7 mouse cellular contexts compared by ENCODE assay signal in genomic region chr6:52012409-52013244, GRCm38 (mm10). TPM values are rescaled to one million over a fixed set of nuclear protein-coding genes. Genes with fewer than 3 reads are reported as not detected.
DNase-seq lines count a peak whose midpoint lies in the region; ATAC-seq and TF ChIP-seq lines count a peak whose summit lies in the region.

Gene Skap2, minus strand, starts transcription at chr6:52012549.

- no peaks in the 10 kb centered on the region for H3K9me3 ChIP-seq in embryonic facial prominence, embryonic 12.5 days
- H3K9me3 ChIP-seq in limb, embryonic 12.5 days: no peaks in the 10 kb centered on the region
- no peaks in the 10 kb centered on the region for H3K9me3 ChIP-seq in midbrain, embryonic 15.5 days

- peak; percentile 54 for TF ChIP-seq POLR2A in kidney, adult 2 months (IDR thresholded peaks at IDR 0.05; ENCODE audit: low read depth, low read length)
- TF ChIP-seq POLR2A in spleen, adult 2 months (IDR thresholded peaks at IDR 0.05; ENCODE audit: low read depth, low read length): peak; percentile 53; the same call in 1 of the 2 replicates

- no peak for TF ChIP-seq CTCF in kidney, adult 2 months (conservative IDR thresholded peaks at IDR 0.05; ENCODE audit: insufficient read depth, insufficient read length, low read depth, low read length)
- no peak for TF ChIP-seq CTCF in spleen, adult 2 months (IDR thresholded peaks at IDR 0.05; ENCODE audit: extremely low read depth, insufficient read depth, insufficient read length, insufficient replicate concordance)

- peak; percentile 92 for ATAC-seq in embryonic facial prominence, embryonic 12.5 days (ENCODE audit: insufficient number of reproducible peaks, insufficient read depth, low FRiP score, low TSS enrichment)
- peak; percentile 97 for ATAC-seq in limb, embryonic 12.5 days (ENCODE audit: insufficient number of reproducible peaks, insufficient read depth, low FRiP score, low TSS enrichment, low read depth)
- peak; percentile 97 for ATAC-seq in midbrain, embryonic 15.5 days (replicated peaks)

- H3K4me2 ChIP-seq in embryonic facial prominence, embryonic 12.5 days (replicated peaks): peak within 1 kb of the TSS; percentile 84
- peak within 1 kb of the TSS; percentile 83 for H3K4me2 ChIP-seq in limb, embryonic 12.5 days
- peak within 1 kb of the TSS; percentile 79 for H3K4me2 ChIP-seq in midbrain, embryonic 15.5 days

- H3K4me1 ChIP-seq in embryonic facial prominence, embryonic 12.5 days: no peaks in the 10 kb centered on the region
- no peaks in the 10 kb centered on the region for H3K4me1 ChIP-seq in kidney, adult 2 months (ENCODE audit: control insufficient read depth, insufficient read depth, low read length)
- H3K4me1 ChIP-seq in limb, embryonic 12.5 days (replicated peaks): peaks cover 12% of the 10 kb centered on the region
- H3K4me1 ChIP-seq in midbrain, embryonic 15.5 days: peaks cover 14% of the 10 kb centered on the region; the same call in 1 of the 2 replicates
- H3K4me1 ChIP-seq in spleen, adult 2 months (ENCODE audit: control insufficient read depth, insufficient read depth, insufficient read length): no peaks in the 10 kb centered on the region

- no peaks in the 10 kb centered on the region for H3K36me3 ChIP-seq in embryonic facial prominence, embryonic 12.5 days
- H3K36me3 ChIP-seq in kidney, adult 2 months (ENCODE audit: control insufficient read depth, insufficient read depth, low read length): no peaks in the 10 kb centered on the region
- H3K36me3 ChIP-seq in limb, embryonic 12.5 days: no peaks in the 10 kb centered on the region
- H3K36me3 ChIP-seq in midbrain, embryonic 15.5 days (replicated peaks): no peaks in the 10 kb centered on the region
- H3K36me3 ChIP-seq in spleen, adult 2 months (ENCODE audit: control insufficient read depth, insufficient read depth, low read length): no peaks in the 10 kb centered on the region

- DNase-seq in adrenal gland, postnatal 25 days: peak; percentile 98
- peak; percentile 99 to 100 for DNase-seq in heart, adult 18-20 months
- DNase-seq in kidney, adult 2 months: peak; percentile 100
- peak; percentile 96 to 99 for DNase-seq in spleen, adult 2 months (ENCODE audit: low read depth in 1 of 2, low spot score in 2 of 2)

- H3K27ac ChIP-seq in embryonic facial prominence, embryonic 12.5 days: no peak within 1 kb of the TSS
- H3K27ac ChIP-seq in kidney, adult 2 months (ENCODE audit: insufficient read depth, low read depth, low read length): peak within 1 kb of the TSS; percentile 79
- 0 out of 2 replicates have a peak within 1 kb of the TSS, but pooled peaks have one; percentile 41 for H3K27ac ChIP-seq in limb, embryonic 12.5 days
- no peak within 1 kb of the TSS for H3K27ac ChIP-seq in midbrain, embryonic 15.5 days
- H3K27ac ChIP-seq in spleen, adult 2 months (ENCODE audit: insufficient read depth, low read length): peak within 1 kb of the TSS; percentile 71

- peaks cover 38% of the 10 kb centered on the region for H3K27me3 ChIP-seq in embryonic facial prominence, embryonic 12.5 days
- H3K27me3 ChIP-seq in kidney, adult 2 months (replicated peaks; ENCODE audit: control insufficient read depth, insufficient read depth, low read length): no peaks in the 10 kb centered on the region
- peaks cover 23% of the 10 kb centered on the region for H3K27me3 ChIP-seq in limb, embryonic 12.5 days
- peaks cover 44% of the 10 kb centered on the region for H3K27me3 ChIP-seq in midbrain, embryonic 15.5 days (replicated peaks)
- no peaks in the 10 kb centered on the region; the same call in 1 of the 2 replicates for H3K27me3 ChIP-seq in spleen, adult 2 months (ENCODE audit: control insufficient read depth, insufficient read depth, low read length)

- H3K4me3 ChIP-seq in embryonic facial prominence, embryonic 12.5 days: peak within 1 kb of the TSS; percentile 56
- peak within 1 kb of the TSS; percentile 75 for H3K4me3 ChIP-seq in kidney, adult 2 months (ENCODE audit: insufficient read depth, low read depth, low read length)
- peak within 1 kb of the TSS; percentile 63 for H3K4me3 ChIP-seq in limb, embryonic 12.5 days (replicated peaks)
- peak within 1 kb of the TSS; percentile 61 for H3K4me3 ChIP-seq in midbrain, embryonic 15.5 days
- H3K4me3 ChIP-seq in spleen, adult 2 months (ENCODE audit: extremely low read depth, insufficient read depth, insufficient read length): peak within 1 kb of the TSS; percentile 92

- under 1% methylated on average over 50 of the region's 51 CpGs for WGBS in embryonic facial prominence, embryonic 12.5 days
- under 1% methylated on average over 51 of the region's 51 CpGs for WGBS in kidney, adult 2 months
- WGBS in limb, embryonic 12.5 days: under 1% methylated on average over 51 of the region's 51 CpGs
- under 1% methylated on average over 51 of the region's 51 CpGs for WGBS in midbrain, embryonic 15.5 days
- 1% methylated on average over 51 of the region's 51 CpGs for WGBS in spleen, adult 2 months

- H3K9ac ChIP-seq in embryonic facial prominence, embryonic 12.5 days: peak within 1 kb of the TSS; percentile 35
- peak within 1 kb of the TSS; percentile 44; the same call in 1 of the 2 replicates for H3K9ac ChIP-seq in limb, embryonic 12.5 days (replicated peaks)
- peak within 1 kb of the TSS; percentile 51 for H3K9ac ChIP-seq in midbrain, embryonic 15.5 days

RNA-seq across cellular contexts. Expression of gene Skap2, which starts in this region (rescaled TPM):
- total RNA-seq in adrenal gland, postnatal 25 days (2021): 40.9 and 48.2 TPM in 2 replicates
- 7.9 and 9.2 TPM in 2 replicates for polyA plus RNA-seq in embryonic facial prominence, embryonic 12.5 days (2016; fragmentation: Nextera tagmentation; extraction: Ambion mirVana)
- total RNA-seq in heart, adult 18-20 months (2021): 10 to 100 TPM in 1 of 2 experiments, 1 to 10 TPM in 1; 8.5 to 12.6 TPM
- 12.4 and 22.2 TPM in 2 replicates for polyA plus RNA-seq in kidney, adult 2 months (2012; rRNA removed)
- 14.4 and 14.6 TPM in 2 replicates for polyA plus RNA-seq in limb, embryonic 12.5 days (2016; fragmentation: Nextera tagmentation; extraction: Ambion mirVana)
- 4.8 and 5.4 TPM in 2 replicates for polyA plus RNA-seq in midbrain, embryonic 15.5 days (2015; fragmentation: Nextera tagmentation; extraction: Ambion mirVana)
- 6.0 and 9.1 TPM in 2 replicates for polyA plus RNA-seq in spleen, adult 2 months (2012; rRNA removed)

Comparison
In these comparisons a context has a peak if more than half of its experiments do, and no peak if none do; other contexts are left out.
1. H3K27ac ChIP-seq: peak in kidney, adult 2 months (single experiment), limb, embryonic 12.5 days (single experiment) and spleen, adult 2 months (single experiment); none in embryonic facial prominence, embryonic 12.5 days (single experiment) and midbrain, embryonic 15.5 days (single experiment).
2. Peak in every context shown above with its lines, with median percentiles within 50 percentile points of each other: DNase-seq, ATAC-seq, H3K4me2 ChIP-seq, H3K4me3 ChIP-seq and H3K9ac ChIP-seq.